Mouse (Mus musculus) kidney, adult 2 months (tissue): ENCODE results near the gene Nav3. TPM values are rescaled to one million over a fixed set of nuclear protein-coding genes. Genes with fewer than 3 reads are reported as not detected.

Experiments
- DNase-seq: peaks from one replicate; pipeline ENCODE4 v3.0.0; 2021
- H3K27ac ChIP-seq: fragments of 200-500 bp; 2 replicates; pipeline ENCODE4 v1.5.1; 2012; ENCODE audit warnings: low read depth, low read length, control low read depth, inconsistent platforms; ENCODE audit not compliant: insufficient read depth
- H3K27me3 ChIP-seq: fragments of 200-500 bp; replicated peaks from 2 replicates; pipeline ENCODE4 v1.6.1; 2012; ENCODE audit warnings: mild to moderate bottlenecking, moderate library complexity, low read length, inconsistent platforms; ENCODE audit not compliant: control insufficient read depth, insufficient read depth
- H3K36me3 ChIP-seq: fragments of 200-500 bp; 2 replicates; pipeline ENCODE4 v1.6.1; 2012; ENCODE audit warnings: mild to moderate bottlenecking, moderate library complexity, low read length, inconsistent platforms; ENCODE audit not compliant: control insufficient read depth, insufficient read depth
- H3K4me1 ChIP-seq: fragments of 200-500 bp; 2 replicates; pipeline ENCODE4 v1.6.1; 2011; ENCODE audit warnings: low read length; ENCODE audit not compliant: control insufficient read depth, insufficient read depth
- H3K4me3 ChIP-seq: fragments of 200-500 bp; 2 replicates; pipeline ENCODE4 v1.5.1; 2011; ENCODE audit warnings: mild to moderate bottlenecking, low read depth, low read length, control low read depth; ENCODE audit not compliant: insufficient read depth
- CTCF ChIP-seq: fragments of 200-500 bp; conservative IDR thresholded peaks from 2 replicates; pipeline ENCODE4 v1.5.1; 2011; ENCODE audit warnings: low read depth, mild to moderate bottlenecking, control low read depth, low read length, moderate library complexity, mixed read lengths; ENCODE audit not compliant: insufficient read depth, insufficient read length
- POLR2A ChIP-seq: fragments of 200-500 bp; IDR thresholded peaks from one replicate; pipeline ENCODE4 v1.6.1; 2011; ENCODE audit warnings: low read depth, low read length, control low read depth
- WGBS: fragments of 180-500 bp; shearing (Covaris S2); methylation state at CpG from one replicate; pipeline ENCODE4 v1.1.7; 2018; 5-methylcytosine and 5-hydroxymethylcytosine counted together
- polyA plus RNA-seq: library from polyadenylated mRNA; depleted of rRNA; stranded (reverse); fragments of >200 nt; gene quantifications from 2 replicates; pipeline ENCODE4 v1.2.3, GENCODE M21; 2012

Nav3 gene
- polyA plus RNA-seq, 1 experiment: 1.8 TPM

DNA sequence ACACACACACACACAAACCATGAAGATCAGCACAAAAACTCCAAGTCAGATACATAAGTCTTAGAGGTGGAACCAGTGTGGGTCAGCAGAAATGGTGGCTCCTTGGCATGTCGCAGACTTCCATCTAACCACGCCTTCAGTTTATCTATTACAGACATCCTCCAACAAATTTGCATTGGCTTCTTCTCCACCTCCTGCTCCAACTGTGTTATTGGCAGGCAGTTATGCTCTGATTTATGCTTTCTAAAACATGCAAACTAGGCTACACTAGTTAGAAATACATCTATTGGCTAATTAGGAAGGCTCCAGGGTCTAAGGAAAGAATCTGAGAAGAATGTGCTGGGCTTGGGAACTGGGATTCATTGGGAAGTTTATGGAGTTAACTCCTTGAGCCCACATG, 75.2 kb downstream of the Nav3 start:
- TF ChIP-seq CTCF (no peak), POLR2A (no peak)
- Histone ChIP-seq H3K27me3 (no peaks in the 10 kb centered on the region), H3K4me1 (no peaks in the 10 kb centered on the region), H3K27ac (no peak overlapping the region), H3K36me3 (no peaks in the 10 kb centered on the region), H3K4me3 (no peak overlapping the region)
- WGBS: 98% methylated on average over 2 of the region's 2 CpGs
- DNase-seq: no peak

DNA sequence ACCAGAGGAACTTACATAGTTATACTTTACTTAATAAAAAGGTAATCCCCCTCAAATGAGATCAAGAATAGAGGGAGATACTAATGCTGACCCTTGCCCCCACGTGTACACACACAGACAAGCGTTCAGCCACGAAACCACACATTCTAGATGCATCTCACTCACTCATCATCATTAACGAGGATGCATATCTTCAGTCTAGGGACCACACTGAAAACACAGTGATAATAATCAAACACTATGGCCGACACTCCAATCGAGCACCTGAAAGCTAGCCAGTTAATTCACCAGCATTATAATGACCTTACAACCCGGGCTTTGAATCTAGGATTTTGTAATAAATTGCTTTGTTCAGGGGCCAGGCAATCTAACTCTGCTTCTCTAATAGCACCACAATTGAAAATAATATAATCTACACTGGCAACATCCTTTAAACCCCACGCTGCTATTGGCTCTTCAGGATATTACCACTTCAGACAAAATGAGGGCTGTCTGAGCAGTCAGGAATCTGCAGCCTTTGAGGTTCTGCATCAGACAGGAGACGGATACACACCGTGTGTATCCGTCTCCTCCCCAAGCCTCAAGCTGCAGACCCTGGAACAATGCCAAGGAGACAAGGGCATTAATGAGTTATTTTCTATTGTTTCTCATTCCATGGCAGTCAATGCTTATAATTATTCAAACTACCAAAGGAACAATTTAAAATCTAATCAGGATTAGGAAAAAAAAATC, 83.1 kb downstream of the Nav3 start:
- no peak for TF ChIP-seq CTCF
- TF ChIP-seq POLR2A: no peak
- H3K27ac ChIP-seq: no peak overlapping the region
- no peaks in the 10 kb centered on the region for H3K36me3 ChIP-seq
- no peak overlapping the region for H3K4me3 ChIP-seq
- H3K27me3 ChIP-seq: no peaks in the 10 kb centered on the region
- no peak for DNase-seq
- WGBS: 54% methylated on average over 11 of the region's 11 CpGs
- H3K4me1 ChIP-seq: no peaks in the 10 kb centered on the region

DNA sequence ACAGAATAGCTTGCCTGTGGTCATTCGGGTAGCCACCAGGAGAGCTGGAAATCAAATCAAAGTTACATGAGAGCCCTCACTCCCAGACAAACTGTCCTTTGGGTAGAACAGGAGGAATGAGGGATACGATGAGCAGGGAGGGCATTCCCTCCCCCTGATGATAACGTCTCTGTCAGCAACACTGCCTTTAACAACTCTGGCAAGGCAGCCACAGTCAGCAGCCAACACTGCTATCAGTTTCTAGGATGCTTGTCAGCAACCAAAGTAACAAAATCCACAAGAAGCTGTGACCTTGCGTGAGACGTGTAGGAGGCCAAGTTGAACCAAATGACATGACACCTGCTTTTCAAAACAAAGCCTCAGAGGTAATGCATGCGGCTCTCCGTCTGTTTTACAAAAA, 103.9 kb downstream of the Nav3 start:
- H3K36me3 ChIP-seq: no peaks in the 10 kb centered on the region
- no peak for DNase-seq
- no peak for TF ChIP-seq POLR2A
- TF ChIP-seq CTCF: no peak
- H3K4me1 ChIP-seq: no peaks in the 10 kb centered on the region
- no peak overlapping the region for H3K27ac ChIP-seq
- no peak overlapping the region for H3K4me3 ChIP-seq
- 32% methylated on average over 7 of the region's 7 CpGs for WGBS
- no peaks in the 10 kb centered on the region for H3K27me3 ChIP-seq

DNA sequence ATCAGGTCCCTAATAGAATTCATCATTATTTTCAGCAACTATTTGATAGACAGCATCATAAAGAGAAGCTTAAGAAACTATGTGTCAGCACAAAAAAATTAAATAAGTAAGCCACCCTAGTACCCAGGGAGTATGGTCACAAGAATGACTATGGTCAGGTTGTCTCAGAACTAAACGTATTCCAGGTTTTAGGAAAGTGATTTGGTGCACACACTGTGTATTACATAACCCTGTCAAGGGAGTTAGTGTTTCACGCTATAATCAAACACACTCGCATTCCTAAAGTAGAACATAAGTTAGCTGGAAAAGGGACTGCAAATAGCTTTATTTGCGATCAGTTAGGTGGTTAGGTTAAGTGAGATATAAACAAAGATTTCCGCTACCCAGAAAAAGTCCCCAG, 126.0 kb downstream of the Nav3 start:
- H3K27ac ChIP-seq: no peak overlapping the region
- H3K36me3 ChIP-seq: no peaks in the 10 kb centered on the region
- no peak overlapping the region for H3K4me3 ChIP-seq
- TF ChIP-seq POLR2A (no peak), CTCF (no peak)
- H3K27me3 ChIP-seq: no peaks in the 10 kb centered on the region
- no peak for DNase-seq
- WGBS: 64% methylated on average over 5 of the region's 5 CpGs
- H3K4me1 ChIP-seq: no peaks in the 10 kb centered on the region

DNA sequence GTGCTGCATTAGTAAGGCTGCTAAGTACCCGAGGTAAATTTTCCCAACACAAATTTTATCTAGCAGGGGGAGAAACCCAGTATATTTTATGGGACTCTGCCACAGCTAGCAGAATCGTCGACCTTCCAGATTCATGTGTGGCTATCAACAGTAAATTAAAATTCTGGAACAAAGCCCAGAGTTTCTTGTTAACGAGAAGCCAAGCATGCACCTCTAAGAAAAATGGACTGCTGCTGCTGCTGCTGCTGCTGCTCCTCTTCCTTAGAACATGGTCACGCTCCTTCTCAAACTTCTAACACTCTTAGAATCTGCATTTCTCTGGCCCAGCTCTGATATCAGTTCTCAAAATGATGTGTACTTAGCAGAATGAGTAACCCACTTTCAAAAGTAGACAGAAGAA, 126.4 kb downstream of the Nav3 start:
- 12% methylated on average over 5 of the region's 5 CpGs for WGBS
- Histone ChIP-seq H3K4me3 (no peak overlapping the region), H3K36me3 (no peaks in the 10 kb centered on the region), H3K4me1 (no peaks in the 10 kb centered on the region), H3K27ac (no peak overlapping the region), H3K27me3 (no peaks in the 10 kb centered on the region)
- peak; percentile 16 for DNase-seq
- TF ChIP-seq CTCF (no peak), POLR2A (no peak)

DNA sequence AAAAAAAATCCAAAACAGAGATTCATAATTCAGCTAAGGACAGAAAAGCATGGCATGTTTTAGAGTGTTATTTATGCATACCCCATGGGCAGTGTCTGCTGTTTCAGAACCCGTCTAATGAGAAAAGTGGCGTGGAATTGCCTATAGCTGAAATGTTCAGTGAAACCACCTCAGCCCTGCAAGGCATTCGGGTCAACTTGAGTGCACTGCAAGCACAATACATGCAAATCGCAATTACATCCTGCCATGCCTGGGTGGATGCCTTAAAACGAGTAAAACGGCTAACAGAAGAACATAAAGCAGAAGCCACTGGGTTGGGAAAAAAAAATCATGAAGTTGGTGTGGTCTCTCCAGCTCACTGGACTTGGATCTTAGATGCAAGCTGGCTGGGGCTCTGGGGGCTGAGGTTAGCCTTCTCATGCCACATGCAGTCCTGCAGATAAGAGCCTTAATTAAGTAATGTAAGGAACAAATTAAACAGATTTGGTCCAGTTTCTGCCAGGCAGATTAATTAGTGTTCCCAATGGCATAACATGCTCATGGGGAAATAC, 133.8 kb downstream of the Nav3 start:
- Histone ChIP-seq H3K27ac (no peak overlapping the region), H3K4me1 (no peaks in the 10 kb centered on the region), H3K4me3 (no peak overlapping the region), H3K36me3 (no peaks in the 10 kb centered on the region), H3K27me3 (no peaks in the 10 kb centered on the region; the same call in 1 of the 2 replicates)
- DNase-seq: no peak
- TF ChIP-seq POLR2A (no peak), CTCF (no peak)
- 46% methylated on average over 6 of the region's 6 CpGs for WGBS

DNA sequence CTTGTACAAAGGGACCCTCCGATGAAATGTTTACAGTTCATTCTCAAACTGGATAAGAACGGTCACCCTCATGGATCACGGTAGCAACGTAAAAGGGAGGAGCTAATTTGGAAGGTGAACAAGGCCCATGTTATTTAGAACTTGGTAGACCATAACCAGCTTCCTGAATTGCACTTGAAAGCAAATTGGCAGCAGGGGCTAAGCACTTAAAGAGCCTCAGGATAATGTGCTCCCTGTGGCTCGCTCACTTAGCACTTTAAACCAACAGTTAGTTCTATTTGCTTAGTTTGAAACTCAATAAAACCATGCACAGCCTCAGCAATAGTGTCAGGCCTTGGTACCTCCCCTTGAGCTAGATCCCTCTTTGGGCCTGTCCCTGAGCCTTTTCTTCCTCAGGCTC, 138.7 kb downstream of the Nav3 start:
- no peak for DNase-seq
- Histone ChIP-seq H3K4me1 (no peaks in the 10 kb centered on the region), H3K36me3 (no peaks in the 10 kb centered on the region), H3K4me3 (no peak overlapping the region), H3K27me3 (no peaks in the 10 kb centered on the region; the same call in 1 of the 2 replicates), H3K27ac (no peak overlapping the region)
- WGBS: 46% methylated on average over 5 of the region's 5 CpGs
- TF ChIP-seq POLR2A: no peak
- no peak for TF ChIP-seq CTCF
